Mouse (Mus musculus) lung, postnatal 14 days (tissue): ENCODE data around the gene Esyt2.

ENCODE experiments used
- DNase-seq: peaks from one replicate; pipeline ENCODE4 v3.0.0; 2021

Gene Esyt2

DNA sequence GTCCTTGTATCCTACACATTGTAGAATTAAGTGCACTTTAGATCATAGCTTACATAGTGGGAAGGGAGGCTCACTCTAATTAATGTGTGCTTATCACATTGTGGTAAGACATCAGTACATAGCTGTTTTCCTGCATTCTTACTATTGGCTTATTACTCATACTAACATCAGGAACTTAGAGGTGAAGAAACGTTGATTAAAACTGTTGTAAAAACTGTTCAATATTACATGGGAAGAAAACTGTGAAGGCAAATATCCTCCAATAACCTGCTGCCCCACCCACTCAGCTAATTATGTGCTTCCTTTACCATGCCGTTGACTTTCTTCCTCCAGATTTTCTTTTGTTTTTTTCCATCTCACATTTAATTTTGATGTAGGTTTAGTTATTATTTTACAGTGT, 87.9 kb downstream of the Esyt2 start:
- no peak for DNase-seq

DNA sequence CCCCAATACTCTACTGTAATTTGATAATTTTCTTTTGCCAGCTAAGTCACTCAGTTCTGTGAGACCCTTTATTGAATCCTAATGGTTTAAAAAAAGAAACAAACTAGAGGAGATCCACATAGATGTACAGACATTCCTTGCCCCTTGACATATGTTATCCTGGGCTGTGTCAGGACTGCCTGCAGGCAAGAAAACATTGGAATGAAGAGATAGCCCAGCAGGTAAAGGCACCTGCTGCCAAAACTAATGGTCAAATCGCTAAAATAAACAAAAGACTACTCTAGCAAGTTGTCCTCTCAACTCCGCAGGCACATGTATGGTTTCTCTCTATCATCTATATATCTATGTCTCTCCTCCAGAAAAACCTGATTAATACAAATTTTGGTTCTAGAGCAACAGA, 102.1 kb downstream of the Esyt2 start:
- no peak for DNase-seq

DNA sequence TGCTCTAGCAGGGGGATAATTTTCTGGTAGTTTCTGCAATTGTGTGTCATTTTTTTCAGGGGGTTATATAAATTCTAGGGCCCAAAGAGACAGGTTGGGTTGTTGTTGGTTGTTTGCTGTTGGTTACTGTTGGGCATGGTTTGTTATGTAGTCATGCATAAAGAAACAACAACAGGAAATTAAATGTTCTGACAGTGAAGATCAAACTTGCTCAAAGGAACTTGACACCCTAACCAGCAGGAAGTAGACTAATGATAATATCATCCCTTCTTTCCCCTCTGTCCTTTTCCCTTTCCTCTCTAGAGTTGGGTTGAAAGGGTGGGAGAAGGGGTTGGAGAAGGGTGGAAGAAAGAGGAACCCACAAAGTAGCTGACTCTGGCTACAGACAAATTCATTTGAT, 103.0 kb downstream of the Esyt2 start:
- DNase-seq, result no peak

DNA sequence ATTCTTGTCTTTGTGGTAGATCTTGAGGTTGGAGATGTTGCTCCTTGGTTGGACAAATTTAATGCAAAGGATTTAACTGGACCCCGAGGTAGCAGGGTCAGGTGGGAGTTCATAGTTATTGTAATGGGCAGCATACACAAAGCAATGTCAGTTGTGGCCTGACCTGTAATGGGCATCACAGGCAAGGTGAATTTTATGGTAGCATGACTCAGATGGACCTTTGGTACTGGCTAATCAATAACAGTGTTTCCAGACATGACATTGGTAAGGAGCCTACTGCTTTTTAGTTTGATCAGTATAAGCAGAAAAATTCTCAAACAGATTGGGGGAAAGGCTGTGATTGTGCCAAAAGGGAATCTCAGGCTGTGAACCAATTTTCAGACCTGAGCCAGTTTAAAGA, 105.8 kb downstream of the Esyt2 start:
- DNase-seq, result no peak

DNA sequence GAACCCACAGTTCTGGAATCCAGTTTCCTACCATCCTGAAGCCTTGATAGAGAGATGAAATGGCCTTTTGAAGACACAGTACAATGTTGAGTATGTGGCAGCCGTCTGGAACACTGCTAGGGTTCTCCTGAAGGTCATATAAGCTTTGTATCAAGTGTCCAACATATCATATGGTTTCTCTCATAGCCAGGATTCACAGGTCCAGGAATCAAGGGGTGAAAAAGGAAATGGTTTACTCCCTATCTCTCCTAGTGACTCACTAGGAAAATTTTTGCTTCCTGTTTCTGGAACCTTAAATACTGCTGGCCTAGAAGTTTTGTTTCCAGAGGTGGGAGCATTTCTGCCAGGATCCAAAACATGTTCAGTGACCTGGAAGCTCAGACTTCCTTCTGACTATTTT, 108.9 kb downstream of the Esyt2 start:
- no peak for DNase-seq

DNA sequence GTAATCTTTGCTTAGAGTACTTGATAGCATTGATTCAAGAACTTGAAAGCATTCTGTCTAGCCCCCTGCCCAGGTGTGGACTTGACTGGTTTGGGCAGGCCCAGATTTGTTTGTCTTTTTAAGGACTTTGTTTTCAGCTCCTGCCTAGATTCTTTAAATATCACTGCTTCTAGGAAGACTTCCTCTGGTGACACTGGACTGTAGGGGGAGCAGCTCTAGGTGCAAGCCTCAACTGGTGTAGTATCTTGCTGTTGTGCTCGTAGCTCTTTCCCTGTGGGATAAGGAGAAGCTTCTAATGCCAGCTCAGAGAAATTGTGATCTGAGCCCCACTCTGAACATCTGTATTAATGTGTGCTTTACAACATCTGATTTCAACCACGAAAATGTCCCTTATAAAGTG, 113.3 kb downstream of the Esyt2 start:
- no peak for DNase-seq

DNA sequence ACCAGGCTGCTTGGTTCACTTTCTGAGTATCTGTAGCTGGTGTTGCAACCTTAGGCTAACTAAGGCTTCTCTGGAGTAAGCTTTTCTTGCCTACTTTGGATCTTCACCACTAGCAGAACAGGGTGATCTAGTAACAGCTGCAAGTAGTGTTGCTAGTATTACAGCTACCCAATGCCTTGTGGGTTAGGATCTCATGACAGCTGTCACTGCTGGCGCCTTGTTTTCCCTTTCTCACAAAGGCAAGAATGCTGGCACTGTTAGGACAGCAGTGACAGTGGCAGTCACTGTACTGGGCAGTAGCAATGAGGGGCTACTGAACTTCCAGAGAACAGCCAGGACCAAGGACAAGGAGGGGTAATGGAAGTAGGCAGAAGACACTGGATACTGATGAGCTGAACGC, 114.3 kb downstream of the Esyt2 start:
- no peak for DNase-seq

DNA sequence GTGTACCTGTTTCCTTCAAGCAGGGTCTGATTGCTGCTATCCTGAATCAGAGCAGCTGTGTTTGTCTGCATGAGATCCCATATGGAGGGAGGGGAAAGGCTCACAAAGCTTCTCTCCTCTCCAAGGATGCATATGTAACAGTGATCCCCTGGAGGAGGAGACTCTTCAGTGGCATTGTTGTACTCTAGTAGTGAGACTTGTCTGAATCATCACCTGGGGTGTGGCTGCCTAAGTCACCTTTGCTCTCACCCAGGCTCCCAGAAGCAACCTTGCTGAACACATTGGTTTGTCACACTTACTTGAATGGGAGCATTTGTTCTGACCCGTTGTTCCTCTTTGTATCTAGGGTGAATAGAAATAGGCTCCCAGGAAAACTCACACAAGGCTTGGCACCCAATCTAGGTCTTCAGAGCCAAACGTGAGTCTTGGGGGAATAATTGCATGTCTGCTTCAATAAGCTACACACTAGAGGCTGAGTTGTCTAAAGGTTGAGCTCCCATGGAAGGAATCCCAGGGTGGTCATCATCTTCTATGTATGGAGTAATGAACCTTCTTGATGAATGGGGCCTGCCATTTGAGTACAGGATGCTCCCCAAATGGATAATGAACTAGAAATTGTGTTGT, 115.2 kb downstream of the Esyt2 start:
- DNase-seq, result no peak

DNA sequence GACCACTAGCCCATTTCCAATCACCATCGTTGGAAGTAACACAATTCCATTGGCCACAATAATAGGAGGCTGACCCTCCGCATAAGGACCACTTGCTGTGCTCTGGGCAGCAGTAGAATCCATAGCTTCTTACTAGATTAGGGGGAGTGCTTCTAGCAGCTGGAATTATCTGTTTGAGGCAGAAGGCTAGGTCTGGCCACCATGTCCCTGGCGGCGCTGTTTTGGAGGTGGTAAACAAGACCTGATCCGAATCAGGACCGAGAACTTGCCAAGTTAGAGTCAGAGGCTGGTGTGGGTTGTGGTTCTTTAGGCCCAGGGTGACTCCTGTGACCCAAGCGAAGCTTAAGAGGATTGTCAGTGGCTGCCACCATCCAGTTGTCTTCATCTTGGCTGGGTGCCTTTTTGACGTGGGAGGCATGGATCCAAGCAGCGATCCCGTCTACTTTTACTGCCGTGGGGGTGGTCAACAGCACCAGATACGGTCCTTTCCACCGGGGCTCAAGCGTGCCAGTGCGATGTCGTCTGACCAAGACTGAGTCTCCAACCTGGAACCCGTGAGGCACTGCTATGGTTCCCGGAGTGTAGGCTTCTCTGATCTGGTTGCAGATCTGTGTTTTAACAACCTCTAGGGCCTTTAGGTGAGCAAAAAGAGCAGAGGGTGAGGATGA, 123.2 kb downstream of the Esyt2 start:
- no peak for DNase-seq

DNA sequence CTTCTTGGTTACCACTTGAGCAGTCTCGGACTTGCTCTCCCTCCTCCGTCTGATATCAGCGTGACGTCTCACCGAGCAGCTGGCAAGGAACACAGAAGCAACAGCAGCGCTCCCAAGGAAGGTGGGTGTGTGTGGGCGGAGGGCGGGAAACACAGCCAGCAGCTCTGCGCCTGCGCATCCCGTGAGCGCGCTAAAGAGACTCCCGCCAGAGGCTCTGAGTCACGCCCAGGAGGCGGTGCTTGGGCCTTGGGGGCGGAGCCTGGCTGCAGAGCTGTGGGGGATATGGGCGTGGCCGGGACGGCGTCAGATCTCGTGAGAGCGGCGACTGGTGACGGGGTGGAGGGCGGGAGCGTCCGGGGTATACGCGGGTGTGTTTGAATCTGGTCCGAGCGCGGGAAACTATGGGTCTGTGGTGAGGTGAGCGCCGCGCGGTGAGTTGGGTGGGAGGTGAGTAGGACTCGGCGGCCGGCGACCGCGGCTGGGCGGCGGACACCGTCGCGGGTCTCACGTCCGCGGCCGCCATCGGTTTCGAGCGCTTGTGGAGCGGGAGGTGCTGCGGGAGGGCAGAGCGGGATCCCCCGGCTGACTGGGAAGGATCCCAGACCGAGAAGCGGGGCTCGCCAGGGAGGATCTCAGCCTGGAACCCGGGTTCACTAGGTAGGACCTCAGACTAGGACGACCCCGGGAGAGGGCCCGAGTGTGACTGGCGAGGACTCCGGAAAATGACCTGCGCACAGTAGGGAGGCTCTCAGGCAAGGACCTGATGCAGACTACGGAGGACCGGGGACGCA, 124.2 kb downstream of the Esyt2 start, which contains the start of gene Ncapg2:
TSS of gene Ncapg2 (plus strand) at position 358 of the 791 bp plus-strand sequence.
- peak; percentile 99 for DNase-seq

DNA sequence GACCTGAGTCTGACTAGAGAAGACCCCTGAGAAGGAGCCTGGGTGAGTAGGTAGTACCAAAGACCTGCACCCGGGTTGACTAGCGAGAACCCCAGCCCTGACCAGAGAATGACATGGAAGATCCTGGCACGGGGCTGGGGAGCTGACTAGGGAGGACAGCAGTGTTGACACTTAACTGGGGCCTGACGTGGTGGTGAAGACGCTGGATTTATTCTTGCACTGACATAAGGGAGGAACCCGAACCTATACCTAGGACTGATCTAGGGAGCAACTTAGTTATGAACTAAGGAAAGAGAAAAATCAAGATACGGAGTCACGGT, 124.8 kb downstream of the Esyt2 start:
- DNase-seq, result no peak

DNA sequence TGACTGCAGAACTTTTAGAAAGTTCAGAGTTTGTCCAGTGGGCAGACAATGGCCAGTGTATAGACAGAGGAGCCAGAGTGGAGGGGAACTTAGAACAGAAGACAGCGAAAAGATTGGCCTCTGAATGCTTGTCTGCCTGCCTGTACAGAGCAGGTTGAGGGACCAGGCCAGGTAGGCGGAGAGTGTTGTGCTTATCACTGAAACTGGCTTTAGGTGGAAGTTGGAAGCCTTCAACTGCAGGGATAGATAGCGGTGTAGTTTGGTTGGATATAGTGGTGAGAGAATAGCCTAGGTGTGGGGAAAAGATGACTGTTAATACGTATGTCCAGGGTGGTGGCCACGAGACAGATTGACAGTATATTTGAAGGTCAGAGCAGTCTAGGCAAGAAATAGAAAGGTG, 126.9 kb downstream of the Esyt2 start:
- no peak for DNase-seq

DNA sequence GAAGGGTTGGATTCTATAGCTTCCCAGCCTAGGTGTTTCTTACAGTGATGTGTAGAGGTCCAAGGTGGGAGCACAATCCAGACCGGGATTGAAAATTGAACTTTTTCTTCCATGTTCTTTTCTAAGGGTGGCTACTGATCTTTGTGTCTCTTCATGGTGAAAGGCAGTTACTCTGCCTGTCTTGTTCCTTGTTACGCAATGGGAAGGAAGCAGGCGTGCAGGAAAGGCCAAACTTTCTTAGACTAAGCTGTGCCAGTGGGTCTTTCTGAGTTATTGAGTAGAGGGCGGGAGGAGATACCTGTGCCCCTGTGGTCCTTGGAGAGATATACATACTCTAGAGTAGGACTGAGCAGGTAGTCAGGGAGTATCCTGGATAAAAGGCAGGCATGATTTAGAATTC, 133.9 kb downstream of the Esyt2 start:
- no peak for DNase-seq

DNA sequence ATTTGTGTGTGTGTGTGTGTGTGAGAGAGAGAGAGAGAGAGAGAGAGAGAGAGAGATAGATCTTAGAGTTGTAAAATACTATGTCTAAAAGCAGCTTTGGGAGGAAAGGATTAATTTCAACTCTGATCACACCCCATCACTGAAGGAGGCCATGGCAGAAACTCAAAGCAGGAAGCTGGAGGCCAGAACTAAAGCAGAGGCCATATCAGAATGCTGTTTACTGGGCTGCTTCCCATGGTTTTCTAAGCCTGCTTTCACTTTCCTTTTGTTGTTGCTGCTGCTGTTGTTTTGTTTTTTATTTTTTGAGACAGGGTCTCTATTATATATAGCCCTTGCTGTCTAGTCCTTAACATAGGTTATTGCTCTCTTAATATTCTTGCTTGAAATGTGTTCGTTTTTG, 135.5 kb downstream of the Esyt2 start:
- no peak for DNase-seq

DNA sequence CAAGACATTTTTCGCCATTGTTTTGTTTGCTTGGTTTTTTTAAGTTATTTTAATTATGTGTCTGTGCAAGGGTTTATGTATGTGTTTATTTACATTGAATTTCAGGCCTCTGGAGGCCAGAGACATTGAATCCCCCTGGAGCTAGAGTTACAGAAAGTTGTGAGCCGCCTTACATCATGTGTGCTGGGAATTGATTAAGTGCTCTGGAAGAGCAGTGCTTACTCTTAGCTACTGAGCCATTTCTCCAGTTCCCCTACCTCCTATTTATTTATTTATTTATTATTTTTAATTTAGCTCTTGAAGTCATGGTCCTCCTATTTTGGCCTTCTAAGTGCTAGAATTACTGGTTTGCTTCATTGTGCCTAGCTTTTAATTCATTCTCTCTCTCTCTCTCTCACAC, 140.7 kb downstream of the Esyt2 start:
- no peak for DNase-seq

DNA sequence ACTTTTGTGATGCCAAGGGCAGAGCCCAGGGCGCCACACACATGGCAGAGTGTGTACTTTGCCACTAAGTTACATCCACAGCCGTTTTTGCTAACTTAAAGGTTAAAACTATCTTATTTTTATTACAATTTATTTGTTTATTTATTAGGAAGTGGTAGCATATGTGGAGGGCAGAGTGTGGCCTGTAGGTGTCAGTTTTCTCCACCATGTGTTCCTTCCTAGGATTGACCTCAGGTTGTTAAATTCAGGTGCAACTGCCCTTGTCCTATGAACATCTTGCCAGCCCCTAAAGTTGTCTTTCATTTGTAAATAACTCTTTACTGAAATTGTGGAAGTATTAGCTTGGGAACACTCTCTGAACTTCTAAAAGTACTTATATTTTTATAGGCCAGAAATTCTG, 144.4 kb downstream of the Esyt2 start:
- DNase-seq, result no peak

DNA sequence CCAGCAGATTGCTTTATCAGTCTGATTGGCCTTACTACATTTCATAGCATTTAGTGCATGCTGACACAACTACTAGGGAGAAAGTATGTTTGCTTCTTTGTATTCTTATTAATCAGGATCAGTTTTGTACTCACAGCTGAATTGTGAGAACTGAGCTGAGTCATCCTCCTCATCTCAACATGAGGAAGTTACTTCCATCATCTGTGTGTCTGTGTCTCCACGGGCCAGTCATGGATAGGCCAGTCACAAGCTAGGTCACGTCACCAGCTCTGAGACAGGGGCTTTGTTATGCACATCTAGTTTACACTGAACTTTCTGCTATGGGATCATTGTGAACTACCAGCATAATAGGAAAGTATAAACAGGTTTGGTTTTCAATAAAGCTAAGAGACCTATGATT, 152.7 kb downstream of the Esyt2 start:
- no peak for DNase-seq

DNA sequence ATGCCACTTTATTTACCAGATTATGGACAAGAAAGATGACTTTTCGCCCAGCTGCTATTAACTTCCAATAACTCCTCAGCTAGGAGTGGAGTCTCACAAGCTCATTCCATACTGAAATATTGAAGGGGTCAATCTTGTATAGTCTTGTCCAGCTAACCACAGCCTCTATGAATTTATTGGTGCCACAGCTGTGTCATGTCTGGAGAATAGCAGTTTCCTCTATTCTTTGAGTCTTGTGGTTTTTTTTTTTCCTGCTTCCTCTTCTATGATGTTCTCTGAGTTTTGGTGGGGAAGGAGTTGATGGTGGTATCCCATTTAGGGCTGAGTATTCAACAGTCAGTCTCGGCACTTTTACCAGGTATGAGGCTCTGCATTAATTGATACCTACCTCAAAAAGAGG, 154.2 kb downstream of the Esyt2 start:
- no peak for DNase-seq

DNA sequence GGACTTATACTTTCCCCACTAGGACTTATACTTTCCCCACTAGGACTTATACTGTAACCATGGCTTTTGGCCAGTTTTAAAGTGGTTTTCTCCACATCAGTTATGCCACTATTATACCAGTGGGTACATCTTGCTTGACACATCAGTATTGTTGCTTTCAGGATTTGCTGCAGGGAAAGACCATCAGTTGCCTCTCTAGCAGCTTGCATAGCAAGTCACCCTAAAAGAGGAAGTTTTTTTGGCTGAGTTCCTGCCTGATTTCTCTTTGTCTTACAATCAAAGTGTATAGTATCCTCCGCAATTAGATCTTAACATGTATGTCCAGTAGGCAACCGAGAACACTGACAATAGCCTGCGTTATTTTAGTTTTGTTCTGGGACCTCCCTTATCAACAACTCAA, 155.1 kb downstream of the Esyt2 start:
- DNase-seq, result no peak

DNA sequence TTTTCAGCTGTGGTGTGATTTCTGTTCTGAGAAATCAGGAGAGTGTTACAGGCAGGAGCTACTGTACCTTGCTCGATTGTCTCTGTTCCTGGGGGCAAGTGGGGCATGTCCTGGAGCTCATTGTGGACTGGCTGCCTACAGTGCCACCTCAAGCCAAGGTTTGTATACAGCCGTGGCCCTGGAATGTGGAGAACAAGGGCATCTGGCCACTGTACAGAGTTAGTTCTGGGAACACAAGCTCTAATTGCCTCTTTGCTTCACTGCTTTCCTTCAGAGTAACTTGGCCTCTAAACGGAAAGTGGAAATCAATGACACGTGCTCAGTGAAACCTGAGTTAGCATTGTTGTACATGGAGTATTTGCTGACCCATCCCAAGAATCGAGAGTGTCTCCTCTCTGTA, 157.6 kb downstream of the Esyt2 start:
- no peak for DNase-seq
